Mouse (Mus musculus) activated CD4-positive, CD25-positive, alpha-beta regulatory T cell, adult 4 months (primary cell): ENCODE measurements at regions not wholly inside any gene's neighbourhood (a gene's known extent, or its start where the extent isn't known, plus 50 kb on each side); places are given as distances from the start of the nearest gene placed in this dataset.
A peak's percentile ranks its signal among the peaks of the same experiment; 100 is the strongest.

Source experiments
- ATAC-seq: one replicate; pipeline ENCODE4 v1.8.0; 2017

DNA sequence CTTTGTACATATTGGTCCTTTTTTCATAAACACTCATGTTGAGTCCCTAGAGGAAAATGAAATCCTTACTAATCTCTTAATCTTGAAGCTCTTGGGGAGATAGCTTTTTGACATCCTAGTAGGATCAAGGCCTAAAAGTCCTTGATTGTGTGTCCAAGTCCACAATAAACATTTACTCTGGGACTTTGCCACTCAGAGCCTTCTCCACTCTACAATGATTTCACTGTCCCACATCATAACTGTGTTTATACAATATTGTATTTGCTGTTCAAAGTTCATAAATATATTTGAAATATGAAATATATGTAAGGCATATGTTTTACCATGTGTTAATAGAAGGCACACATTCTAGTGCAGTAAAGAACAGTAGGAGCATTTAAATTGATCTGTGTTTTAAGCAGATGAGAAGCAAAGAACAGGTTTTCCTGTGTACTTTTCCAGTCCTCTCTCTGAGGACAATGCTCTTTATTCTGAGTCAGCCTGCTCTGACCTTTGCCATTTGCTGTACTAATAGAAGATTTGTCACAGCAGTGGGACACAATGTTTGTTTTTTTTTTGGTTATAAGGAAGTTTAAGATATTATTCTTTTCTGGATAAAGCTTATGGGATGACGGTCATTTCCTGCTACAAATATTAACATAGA, 130.7 kb upstream of the Gprin3 start:
- no peak for ATAC-seq

DNA sequence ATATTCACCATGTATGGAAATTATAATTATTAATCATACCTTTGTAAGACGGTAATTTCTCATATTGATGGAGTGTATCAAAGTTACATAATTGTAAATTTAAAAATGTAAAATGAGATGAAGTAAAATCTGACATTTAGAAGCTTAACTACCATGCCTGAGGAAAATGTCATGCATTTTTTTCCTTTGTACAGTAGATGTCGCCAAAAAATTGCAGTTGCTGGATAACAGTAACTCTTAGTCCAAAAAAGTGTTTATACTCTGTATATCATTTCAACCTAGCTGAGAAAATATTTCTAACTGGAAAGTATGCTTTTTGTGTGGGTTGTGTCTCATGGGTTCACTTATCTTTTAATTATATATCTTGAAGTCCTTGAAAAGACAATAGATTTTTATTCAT, 110.9 kb upstream of the Gprin3 start:
- ATAC-seq = no peak

GRCm38 (mm10) chr6:59524940-59525265, 98.8 kb upstream of the Gprin3 start:
- no peak for ATAC-seq

DNA sequence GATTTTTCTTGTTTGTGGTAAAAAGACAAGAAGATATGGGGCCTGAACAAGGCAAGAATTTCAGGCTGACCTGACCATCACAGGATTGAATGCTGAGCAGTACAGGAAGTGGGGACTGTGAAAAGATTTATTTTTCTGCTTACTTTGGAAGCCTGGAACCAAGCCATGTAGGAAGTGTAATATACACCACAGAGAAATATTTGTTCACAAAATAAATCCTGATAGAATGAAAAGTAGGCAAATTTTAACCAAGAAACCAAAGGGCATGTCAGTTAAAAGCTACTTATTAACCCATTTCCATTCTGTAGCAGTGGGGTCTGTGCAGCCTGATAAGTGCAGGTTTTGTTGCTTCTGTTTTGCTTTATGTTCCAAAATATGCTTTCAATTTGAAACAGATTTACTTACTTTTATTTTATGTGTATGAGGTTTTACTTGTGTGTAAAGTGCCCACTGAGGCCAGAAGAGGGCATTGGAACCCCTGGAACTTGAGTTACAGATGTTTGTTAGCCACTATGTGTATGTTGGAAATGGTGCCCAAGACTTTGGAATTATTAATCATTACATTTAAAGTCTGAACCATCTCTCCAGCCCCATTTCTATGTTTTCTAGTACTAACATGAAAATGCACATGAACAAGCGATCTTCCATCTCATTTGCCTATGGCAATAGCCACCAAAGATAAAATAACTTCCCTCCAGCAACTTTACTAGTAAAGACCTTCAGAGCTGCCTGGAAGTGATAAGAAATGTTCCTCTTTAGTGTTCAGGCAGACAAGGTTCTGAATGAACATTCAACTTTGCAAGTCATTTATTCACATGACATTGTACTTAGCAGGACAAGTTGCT, 98.2 kb upstream of the Gprin3 start:
- ATAC-seq = no peak

- ATAC-seq = no peak
Measured at GRCm38 (mm10) chr6:59522960-59523359, 96.9 kb upstream of the Gprin3 start.

- ATAC-seq = peak; percentile 50
Measured at GRCm38 (mm10) chr6:59500818-59501217, 74.7 kb upstream of the Gprin3 start.

GRCm38 (mm10) chr6:59498800-59499199, 72.7 kb upstream of the Gprin3 start:
- ATAC-seq = no peak

- peak; percentile 76 for ATAC-seq
Measured at GRCm38 (mm10) chr6:59498079-59498478, 72.0 kb upstream of the Gprin3 start.

- no peak for ATAC-seq
Measured at GRCm38 (mm10) chr6:59489001-59489575, 63.0 kb upstream of the Gprin3 start.

DNA sequence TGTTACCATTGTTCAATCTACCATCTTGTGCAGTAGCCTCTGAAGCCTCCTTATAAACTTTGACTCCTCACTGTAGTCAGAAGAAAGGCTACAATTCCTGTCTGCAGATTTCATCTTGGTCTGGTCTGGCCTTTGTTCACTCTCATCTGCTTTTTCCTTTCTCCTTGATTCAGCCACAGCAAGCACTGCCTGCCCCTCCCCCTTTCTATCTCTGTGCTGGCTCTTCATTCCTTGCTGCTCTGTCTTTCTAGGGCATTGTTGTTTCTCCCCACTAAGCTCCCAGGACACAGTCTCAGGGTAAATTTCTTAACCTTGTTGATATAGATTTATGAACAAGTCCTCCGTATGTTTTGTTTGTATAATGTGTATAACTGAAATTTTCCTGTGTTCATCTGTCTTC, 62.3 kb upstream of the Gprin3 start:
- ATAC-seq = no peak

- no peak for ATAC-seq
Measured at GRCm38 (mm10) chr6:59484004-59484403, 57.9 kb upstream of the Gprin3 start.

GRCm38 (mm10) chr6:59483587-59483986, 57.5 kb upstream of the Gprin3 start:
- ATAC-seq = peak; percentile 99
